Mouse (Mus musculus) limb, embryonic 12.5 days (tissue): Measurements from ENCODE around the gene Heatr6. TPM values are rescaled to one million over a fixed set of nuclear protein-coding genes. Genes with fewer than 3 reads are reported as not detected.

Experiments used
- ATAC-seq: fragments of 200-750 bp; cut with Nextera tagmentation; 2 replicates; pipeline ENCODE4 v1.8.0; 2017; ENCODE audit warnings: low read depth, moderate TSS enrichment; ENCODE audit not compliant: insufficient number of reproducible peaks, insufficient read depth, low FRiP score, low TSS enrichment
- H3K27ac ChIP-seq: fragments of 300-500 bp; sonication (generic); 2 replicates; pipeline ENCODE4 v1.5.1; 2016; ENCODE audit warnings: mild to moderate bottlenecking, moderate library complexity
- H3K27me3 ChIP-seq: fragments of 300-500 bp; sonication (generic); 2 replicates; pipeline ENCODE4 v1.6.1; 2016; ENCODE audit warnings: mild to moderate bottlenecking, moderate library complexity
- H3K36me3 ChIP-seq: fragments of 300-500 bp; sonication (generic); 2 replicates; pipeline ENCODE4 v1.6.1; 2016; ENCODE audit warnings: mild to moderate bottlenecking, moderate library complexity
- H3K4me1 ChIP-seq: fragments of 300-500 bp; sonication (generic); replicated peaks from 2 replicates; pipeline ENCODE4 v1.6.1; 2016
- H3K4me2 ChIP-seq: fragments of 300-500 bp; sonication (generic); 2 replicates; pipeline ENCODE4 v1.6.1; 2016; ENCODE audit warnings: mild to moderate bottlenecking, moderate library complexity
- H3K4me3 ChIP-seq: fragments of 300-500 bp; sonication (generic); replicated peaks from 2 replicates; pipeline ENCODE4 v1.5.1; 2016; ENCODE audit warnings: mild to moderate bottlenecking
- H3K9ac ChIP-seq: fragments of 300-500 bp; sonication (generic); replicated peaks from 2 replicates; pipeline ENCODE4 v1.6.1; 2016; ENCODE audit warnings: mild to moderate bottlenecking, moderate library complexity
- H3K9me3 ChIP-seq: fragments of 300-500 bp; sonication (generic); 2 replicates; pipeline ENCODE4 v1.6.1; 2016; ENCODE audit warnings: mild to moderate bottlenecking, moderate library complexity
- WGBS: fragments of 180-500 bp; shearing (Covaris S2); methylation state at CpG from one replicate; pipeline ENCODE4 v1.1.7; 2016; 5-methylcytosine and 5-hydroxymethylcytosine counted together
- polyA plus RNA-seq: library from polyadenylated mRNA; unstranded; fragments of >200 nt; fragmentation: Nextera tagmentation; extraction: Ambion mirVana; gene quantifications from 2 replicates; pipeline ENCODE4 v1.2.1, GENCODE M21; 2016

Gene Heatr6
- polyA plus RNA-seq, 1 experiment from 2014 or later = 30.8 TPM

DNA sequence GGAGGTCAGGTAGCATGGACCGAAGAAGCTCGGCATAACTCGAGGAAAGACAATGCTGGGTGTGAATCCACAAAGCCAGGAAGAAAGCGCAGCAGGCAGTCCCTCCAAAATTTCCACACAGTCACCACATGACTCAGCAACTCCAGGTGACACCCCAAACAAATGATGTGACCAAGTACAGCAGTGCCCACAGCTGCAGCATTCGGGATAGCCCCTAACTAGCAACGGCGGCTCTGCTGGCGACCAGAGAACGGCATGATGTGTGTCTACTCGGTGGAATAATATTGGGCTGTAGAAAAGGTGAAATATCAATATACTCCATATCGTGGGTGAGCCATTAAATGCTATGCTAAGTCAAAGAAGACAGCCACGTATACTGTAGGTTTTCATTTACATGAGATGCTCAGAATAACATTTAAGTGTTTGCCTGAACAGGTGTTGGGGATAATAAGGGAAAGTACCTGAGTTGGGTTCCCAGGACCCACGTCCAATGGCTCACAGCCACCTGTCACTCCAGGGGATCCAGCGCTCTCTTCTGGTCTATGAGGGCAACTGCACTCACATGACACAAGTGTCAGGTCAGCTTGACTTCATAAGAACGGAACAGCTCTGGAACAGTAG lies 34.0 kb downstream of the Heatr6 start:
- WGBS = 78% methylated on average over 15 of the region's 15 CpGs
- ATAC-seq = no peak
- Histone ChIP-seq H3K4me1 (0 out of 2 replicates have a peak, but pooled peaks cover 3% of the 10 kb centered on the region), H3K4me3 (no peak overlapping the region), H3K27ac (no peak overlapping the region), H3K36me3 (peaks cover 13% of the 10 kb centered on the region), H3K9me3 (no peaks in the 10 kb centered on the region), H3K27me3 (no peaks in the 10 kb centered on the region), H3K4me2 (no peak overlapping the region), H3K9ac (no peak overlapping the region)

- Histone ChIP-seq H3K9ac (no peak overlapping the region), H3K36me3 (peaks cover 6% of the 10 kb centered on the region; the same call in 1 of the 2 replicates), H3K4me3 (no peak overlapping the region), H3K27ac (no peak overlapping the region), H3K4me1 (0 out of 2 replicates have a peak, but pooled peaks cover 3% of the 10 kb centered on the region), H3K9me3 (no peaks in the 10 kb centered on the region), H3K27me3 (no peaks in the 10 kb centered on the region), H3K4me2 (no peak overlapping the region)
- no peak for ATAC-seq
- 71% methylated on average over 8 of the region's 8 CpGs for WGBS
Observed at GRCm38 (mm10) chr11:83788331-83788730, 34.8 kb downstream of the Heatr6 start.

DNA sequence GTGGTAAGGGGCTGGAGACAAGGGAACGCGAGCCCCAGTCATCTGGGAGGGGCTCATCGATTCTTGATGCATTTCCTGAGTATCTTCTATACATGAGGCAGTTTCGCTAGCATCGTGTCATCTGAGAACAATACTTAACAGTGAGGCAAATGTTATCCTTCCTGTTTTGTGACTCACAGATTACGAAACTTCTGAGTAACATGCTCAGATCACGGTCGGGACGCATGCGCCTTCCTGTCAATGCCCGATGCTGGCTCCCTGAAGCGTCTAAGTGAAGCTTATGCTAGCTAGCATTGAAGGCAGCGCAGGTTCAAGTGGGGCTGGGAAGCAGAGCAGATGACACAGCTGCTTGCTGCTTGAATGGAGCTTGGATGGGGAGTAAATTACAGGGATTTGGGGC lies 35.8 kb downstream of the Heatr6 start:
- Histone ChIP-seq H3K4me3 (no peak overlapping the region), H3K4me2 (no peak overlapping the region), H3K27me3 (no peaks in the 10 kb centered on the region), H3K9ac (no peak overlapping the region), H3K27ac (no peak overlapping the region), H3K4me1 (no peaks in the 10 kb centered on the region), H3K36me3 (no peaks in the 10 kb centered on the region), H3K9me3 (no peaks in the 10 kb centered on the region)
- 75% methylated on average over 13 of the region's 13 CpGs for WGBS
- no peak for ATAC-seq

GRCm38 (mm10) chr11:83791133-83791532 lies 37.6 kb downstream of the Heatr6 start:
- no peak for ATAC-seq
- H3K27me3 ChIP-seq = no peaks in the 10 kb centered on the region
- no peak overlapping the region for H3K27ac ChIP-seq
- H3K4me1 ChIP-seq = no peaks in the 10 kb centered on the region
- no peak overlapping the region for H3K9ac ChIP-seq
- 78% methylated on average over 4 of the region's 4 CpGs for WGBS
- H3K4me3 ChIP-seq = no peak overlapping the region
- no peak overlapping the region for H3K4me2 ChIP-seq
- H3K36me3 ChIP-seq = no peaks in the 10 kb centered on the region
- H3K9me3 ChIP-seq = no peaks in the 10 kb centered on the region

DNA sequence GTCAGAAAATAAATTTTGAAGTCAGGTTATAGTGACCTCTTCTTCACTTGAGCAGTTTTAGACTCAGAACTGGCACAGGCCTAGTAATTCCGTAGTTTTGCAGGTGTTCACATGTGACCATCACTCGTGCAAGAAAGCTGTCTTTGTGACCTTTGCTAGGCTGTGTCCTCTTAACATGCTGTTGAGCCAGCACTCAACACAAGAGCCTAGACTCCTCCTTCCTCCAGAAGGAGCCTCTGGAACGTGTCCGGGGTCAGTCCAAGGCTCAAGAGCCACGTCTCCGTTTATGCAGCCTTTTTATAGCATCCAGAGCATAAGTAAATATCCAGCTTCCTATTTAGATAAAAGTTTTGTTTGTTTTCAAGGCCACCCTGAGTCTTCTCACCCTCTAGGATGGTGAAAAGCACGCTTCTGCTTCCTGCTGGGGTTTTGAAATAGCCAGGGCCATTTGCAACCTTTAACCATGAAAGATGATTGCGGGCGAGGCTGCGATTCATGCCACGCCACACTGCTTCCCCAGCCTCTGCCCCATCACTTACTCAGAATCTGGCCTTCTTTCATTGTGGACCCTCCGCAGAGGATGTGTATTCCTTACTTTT lies 38.9 kb downstream of the Heatr6 start:
- Histone ChIP-seq H3K4me1 (no peaks in the 10 kb centered on the region), H3K9ac (no peak overlapping the region), H3K4me3 (no peak overlapping the region), H3K27ac (no peak overlapping the region), H3K27me3 (no peaks in the 10 kb centered on the region), H3K9me3 (no peaks in the 10 kb centered on the region), H3K36me3 (no peaks in the 10 kb centered on the region), H3K4me2 (no peak overlapping the region)
- ATAC-seq = no peak
- 84% methylated on average over 12 of the region's 12 CpGs for WGBS

DNA sequence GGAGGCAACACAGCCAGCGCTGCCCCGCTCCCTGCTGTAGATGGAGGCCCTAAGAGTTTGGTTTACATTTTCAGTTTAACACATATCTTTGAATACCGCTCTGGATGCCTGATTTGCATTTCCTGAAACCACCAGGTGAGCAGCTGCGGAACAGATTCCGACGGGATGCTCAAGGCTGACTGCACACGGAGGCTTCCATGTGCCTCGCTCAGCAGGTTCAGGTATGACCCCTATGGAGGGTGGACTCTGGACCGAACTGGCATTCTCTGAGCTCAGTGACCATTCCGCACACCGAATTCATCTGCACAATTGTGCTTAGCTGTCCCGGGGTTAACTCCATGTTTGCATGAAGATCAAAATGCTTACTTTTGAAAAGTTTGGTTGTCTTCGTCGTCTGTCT lies 39.8 kb downstream of the Heatr6 start:
- no peak overlapping the region for H3K4me3 ChIP-seq
- no peaks in the 10 kb centered on the region for H3K36me3 ChIP-seq
- H3K27ac ChIP-seq = no peak overlapping the region
- 88% methylated on average over 14 of the region's 14 CpGs for WGBS
- no peaks in the 10 kb centered on the region for H3K9me3 ChIP-seq
- H3K9ac ChIP-seq = no peak overlapping the region
- no peak overlapping the region for H3K4me2 ChIP-seq
- H3K27me3 ChIP-seq = no peaks in the 10 kb centered on the region
- no peak for ATAC-seq
- H3K4me1 ChIP-seq = no peaks in the 10 kb centered on the region

DNA sequence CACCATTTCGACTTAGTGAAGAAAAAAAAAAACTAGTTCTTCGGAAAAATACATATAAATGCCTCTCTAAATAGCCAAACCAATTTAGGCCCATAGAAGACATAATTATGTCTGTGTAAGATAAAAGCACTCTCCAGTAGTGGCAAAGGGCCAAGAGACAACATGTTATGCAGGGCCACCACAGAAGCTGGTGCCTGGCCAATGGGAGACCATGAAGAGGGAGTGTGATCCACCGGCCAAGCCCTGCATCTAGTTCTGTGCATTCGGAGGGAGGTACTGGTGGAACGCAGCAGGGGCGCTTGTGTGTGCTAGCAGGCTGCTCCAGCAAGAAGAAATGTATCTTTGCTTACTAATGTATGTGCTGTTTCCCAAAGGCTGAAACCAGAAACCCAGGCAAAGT lies 42.6 kb downstream of the Heatr6 start:
- ATAC-seq = no peak
- Histone ChIP-seq H3K4me3 (no peak overlapping the region), H3K27me3 (no peaks in the 10 kb centered on the region), H3K9ac (no peak overlapping the region), H3K36me3 (no peaks in the 10 kb centered on the region), H3K4me2 (no peak overlapping the region), H3K9me3 (no peaks in the 10 kb centered on the region), H3K27ac (no peak overlapping the region), H3K4me1 (no peaks in the 10 kb centered on the region)
- WGBS = 82% methylated on average over 6 of the region's 6 CpGs

- Histone ChIP-seq H3K9me3 (no peaks in the 10 kb centered on the region), H3K4me3 (no peak overlapping the region), H3K4me2 (no peak overlapping the region), H3K27ac (no peak overlapping the region), H3K9ac (no peak overlapping the region), H3K27me3 (no peaks in the 10 kb centered on the region), H3K36me3 (no peaks in the 10 kb centered on the region), H3K4me1 (no peaks in the 10 kb centered on the region)
- ATAC-seq = no peak
- 77% methylated on average over 10 of the region's 10 CpGs for WGBS
Observed at GRCm38 (mm10) chr11:83796980-83797608, 43.6 kb downstream of the Heatr6 start.

- Histone ChIP-seq H3K9me3 (no peaks in the 10 kb centered on the region), H3K9ac (no peak overlapping the region), H3K4me1 (no peaks in the 10 kb centered on the region), H3K36me3 (no peaks in the 10 kb centered on the region), H3K4me3 (no peak overlapping the region), H3K4me2 (no peak overlapping the region), H3K27ac (no peak overlapping the region), H3K27me3 (no peaks in the 10 kb centered on the region)
- no peak for ATAC-seq
- 74% methylated on average over 12 of the region's 12 CpGs for WGBS
Observed at GRCm38 (mm10) chr11:83799871-83800430, 46.5 kb downstream of the Heatr6 start.

- ATAC-seq = no peak
- Histone ChIP-seq H3K36me3 (no peaks in the 10 kb centered on the region), H3K4me2 (no peak overlapping the region), H3K9me3 (no peaks in the 10 kb centered on the region), H3K4me3 (no peak overlapping the region), H3K27me3 (no peaks in the 10 kb centered on the region), H3K27ac (no peak overlapping the region), H3K4me1 (no peaks in the 10 kb centered on the region), H3K9ac (no peak overlapping the region)
- 67% methylated on average over 8 of the region's 8 CpGs for WGBS
Observed at GRCm38 (mm10) chr11:83802166-83802565, 48.7 kb downstream of the Heatr6 start.

DNA sequence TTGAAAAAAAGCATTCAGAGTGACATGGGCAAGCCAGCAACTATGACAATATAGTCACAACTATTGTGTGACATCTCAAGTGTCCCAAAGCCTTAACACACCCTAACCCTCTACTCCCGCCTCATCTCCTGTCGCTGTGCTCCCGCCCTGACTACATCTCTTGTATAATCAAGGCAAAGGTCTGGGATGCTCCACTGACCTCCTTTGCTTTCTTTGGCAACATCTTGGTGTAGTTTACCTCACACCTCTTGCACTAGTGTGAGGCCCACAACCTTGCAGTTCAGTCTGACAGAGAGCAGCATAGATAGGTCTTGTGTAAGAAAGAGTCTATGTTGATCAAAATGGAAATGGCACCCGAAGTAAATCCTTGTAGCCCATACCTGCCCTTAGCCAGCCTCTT lies 49.1 kb downstream of the Heatr6 start:
- H3K27me3 ChIP-seq = no peaks in the 10 kb centered on the region
- H3K9ac ChIP-seq = no peak overlapping the region
- 91% methylated on average over 4 of the region's 4 CpGs for WGBS
- no peaks in the 10 kb centered on the region for H3K4me1 ChIP-seq
- no peaks in the 10 kb centered on the region for H3K36me3 ChIP-seq
- no peak overlapping the region for H3K4me3 ChIP-seq
- no peak overlapping the region for H3K27ac ChIP-seq
- no peak for ATAC-seq
- H3K4me2 ChIP-seq = no peak overlapping the region
- H3K9me3 ChIP-seq = no peaks in the 10 kb centered on the region
